Mouse (Mus musculus): Measurements from ENCODE around the gene Olfr1442. TPM values are rescaled to one million over a fixed set of nuclear protein-coding genes. Genes with fewer than 3 reads are reported as not detected.
"Not testable (repeated sequence)": the region's sequence is repeated elsewhere in the genome, so short reads cannot be mapped to it uniquely, and the experiment has no call there.

Olfr1442 gene
- polyA plus RNA-seq (2014; fragmentation: Nextera tagmentation; extraction: Ambion mirVana): not detected in 2 replicates

DNA sequence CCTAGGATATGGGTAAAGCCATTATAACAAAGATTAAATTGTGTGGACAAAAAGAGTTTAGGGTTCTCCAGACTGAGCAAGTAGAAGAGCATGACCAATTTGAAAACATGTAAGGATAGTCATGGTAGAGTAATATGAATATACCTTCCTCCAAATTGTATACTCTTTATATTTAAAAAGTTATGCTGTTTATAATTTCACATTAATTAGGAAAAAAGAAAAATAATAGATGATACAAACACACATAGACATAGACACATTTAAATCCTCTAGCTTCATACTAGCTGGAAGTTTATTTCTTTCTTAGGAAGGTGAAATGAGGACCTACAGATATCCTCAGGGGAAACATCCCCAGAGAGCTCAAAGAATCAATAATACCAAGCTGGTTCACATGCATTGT, at the start of gene Olfr1442:
Gene Olfr1442, plus strand, starts transcription at position 301 of the 400 bp plus-strand sequence.
- Histone ChIP-seq H3K4me3 (ENCODE audit: low read depth, low read length) (no peak within 1 kb of the TSS), H3K27ac (ENCODE audit: low read depth, low read length) (no peak within 1 kb of the TSS), H3K9me3 (ENCODE audit: control insufficient read depth, low read length) (no peaks in the 10 kb centered on the region), H3K36me3 (ENCODE audit: control insufficient read depth, insufficient read depth, low read length) (no peaks in the 10 kb centered on the region), H3K27me3 (ENCODE audit: control insufficient read depth, insufficient read depth, low read length) (no peaks in the 10 kb centered on the region), H3K4me2 (ENCODE audit: low read depth, low read length, severe bottlenecking) (no peak within 1 kb of the TSS), H3K9ac (ENCODE audit: low read length) (no peak within 1 kb of the TSS), H3K4me1 (replicated peaks; ENCODE audit: control insufficient read depth, insufficient read depth, low read length) (no peaks in the 10 kb centered on the region)
- no peak for ATAC-seq (replicated peaks; ENCODE audit: low FRiP score)
- no peak for DNase-seq (ENCODE audit: low spot score)

DNA sequence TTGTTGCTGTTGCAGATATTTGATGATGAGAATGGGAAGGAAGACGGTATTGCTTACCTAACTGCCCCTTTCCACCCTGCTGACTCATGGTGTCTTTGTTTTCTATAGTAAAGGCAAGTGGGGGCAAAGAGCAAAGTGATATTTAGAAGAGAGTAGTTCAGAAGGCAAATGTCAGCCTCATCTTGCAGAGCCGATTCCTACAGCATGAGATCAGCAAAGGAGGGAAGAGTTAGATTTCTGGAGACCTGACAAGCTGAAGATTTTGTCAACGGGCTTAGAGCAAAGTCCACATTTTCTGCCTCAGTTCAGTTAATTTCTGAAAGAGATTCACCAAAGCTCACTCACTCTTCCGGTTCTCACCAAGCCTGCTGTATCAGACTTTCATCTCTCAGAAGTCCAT, 37.1 kb upstream of the Olfr1442 start, which contains the start of gene Glyat:
Gene Glyat, plus strand, starts transcription at position 133 of the 400 bp plus-strand sequence.
- Histone ChIP-seq H3K4me1 (replicated peaks; ENCODE audit: control insufficient read depth, insufficient read depth, low read length) (no peaks in the 10 kb centered on the region), H3K9me3 (ENCODE audit: control insufficient read depth, low read length) (no peaks in the 10 kb centered on the region), H3K4me2 (ENCODE audit: low read depth, low read length, severe bottlenecking) (no peak within 1 kb of the TSS), H3K36me3 (ENCODE audit: control insufficient read depth, insufficient read depth, low read length) (no peaks in the 10 kb centered on the region), H3K27me3 (ENCODE audit: control insufficient read depth, insufficient read depth, low read length) (no peaks in the 10 kb centered on the region), H3K27ac (ENCODE audit: low read depth, low read length) (no peak within 1 kb of the TSS), H3K4me3 (ENCODE audit: low read depth, low read length) (no peak within 1 kb of the TSS), H3K9ac (ENCODE audit: low read length) (no peak within 1 kb of the TSS)
- 83% methylated on average over 4 of the region's 4 CpGs for WGBS
- DNase-seq (ENCODE audit: low spot score) (no peak), ATAC-seq (replicated peaks; ENCODE audit: low FRiP score) (no peak)

DNA sequence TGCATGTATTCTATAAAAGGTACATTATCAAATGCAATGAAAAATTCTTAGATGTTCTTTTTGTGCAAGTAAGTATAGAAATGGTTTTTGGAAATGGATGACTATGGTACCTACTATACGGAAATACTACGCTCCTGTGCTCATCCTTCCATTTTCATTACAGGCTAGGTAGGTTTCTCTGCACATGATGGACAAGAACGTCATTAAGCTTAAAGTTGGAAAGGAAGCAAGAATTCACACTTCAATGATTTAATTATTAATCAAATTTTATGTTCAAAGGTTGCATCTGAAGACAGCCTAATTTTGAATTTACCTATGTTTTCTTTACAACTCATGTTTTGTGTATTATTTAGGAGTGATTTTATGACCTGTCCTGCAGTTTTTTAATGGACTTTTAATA, 36.0 kb upstream of the Olfr1442 start:
- no peak overlapping the region for H3K4me3 ChIP-seq (ENCODE audit: low read depth, low read length)
- 91% methylated on average over 3 of the region's 3 CpGs for WGBS
- no peaks in the 10 kb centered on the region for H3K27me3 ChIP-seq (ENCODE audit: control insufficient read depth, insufficient read depth, low read length)
- no peak overlapping the region for H3K4me2 ChIP-seq (ENCODE audit: low read depth, low read length, severe bottlenecking)
- no peak overlapping the region for H3K27ac ChIP-seq (ENCODE audit: low read depth, low read length)
- no peak overlapping the region for H3K9ac ChIP-seq (ENCODE audit: low read length)
- no peaks in the 10 kb centered on the region for H3K36me3 ChIP-seq (ENCODE audit: control insufficient read depth, insufficient read depth, low read length)
- DNase-seq (ENCODE audit: low spot score): no peak
- no peaks in the 10 kb centered on the region for H3K9me3 ChIP-seq (ENCODE audit: control insufficient read depth, low read length)
- ATAC-seq (replicated peaks; ENCODE audit: low FRiP score): no peak
- no peaks in the 10 kb centered on the region for H3K4me1 ChIP-seq (replicated peaks; ENCODE audit: control insufficient read depth, insufficient read depth, low read length)

DNA sequence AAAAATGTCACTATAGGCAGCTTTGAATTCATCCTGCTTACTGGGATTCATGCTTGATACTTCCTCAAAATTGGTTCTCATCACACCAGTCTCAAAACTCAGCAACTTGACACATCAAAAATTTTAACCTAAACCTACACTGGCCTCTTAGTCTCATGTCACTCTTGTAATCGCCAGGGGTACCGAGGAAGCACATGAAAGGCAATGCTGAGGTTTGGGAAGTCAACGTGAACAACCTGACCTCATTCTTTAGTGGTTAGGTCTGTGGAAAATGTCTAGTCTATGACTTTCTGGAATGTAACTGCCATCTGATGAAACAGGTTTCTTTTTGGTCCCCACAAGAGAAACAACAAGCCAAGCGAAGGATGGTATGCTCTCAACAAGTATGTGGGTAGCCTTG, 35.3 kb upstream of the Olfr1442 start:
- Histone ChIP-seq H3K36me3 (ENCODE audit: control insufficient read depth, insufficient read depth, low read length) (no peaks in the 10 kb centered on the region), H3K27me3 (ENCODE audit: control insufficient read depth, insufficient read depth, low read length) (no peaks in the 10 kb centered on the region), H3K27ac (ENCODE audit: low read depth, low read length) (no peak overlapping the region), H3K4me2 (ENCODE audit: low read depth, low read length, severe bottlenecking) (no peak overlapping the region), H3K4me1 (replicated peaks; ENCODE audit: control insufficient read depth, insufficient read depth, low read length) (no peaks in the 10 kb centered on the region), H3K9me3 (ENCODE audit: control insufficient read depth, low read length) (no peaks in the 10 kb centered on the region), H3K9ac (ENCODE audit: low read length) (no peak overlapping the region), H3K4me3 (ENCODE audit: low read depth, low read length) (no peak overlapping the region)
- no peak for ATAC-seq (replicated peaks; ENCODE audit: low FRiP score)
- WGBS: 88% methylated on average over 4 of the region's 4 CpGs
- no peak for DNase-seq (ENCODE audit: low spot score)

DNA sequence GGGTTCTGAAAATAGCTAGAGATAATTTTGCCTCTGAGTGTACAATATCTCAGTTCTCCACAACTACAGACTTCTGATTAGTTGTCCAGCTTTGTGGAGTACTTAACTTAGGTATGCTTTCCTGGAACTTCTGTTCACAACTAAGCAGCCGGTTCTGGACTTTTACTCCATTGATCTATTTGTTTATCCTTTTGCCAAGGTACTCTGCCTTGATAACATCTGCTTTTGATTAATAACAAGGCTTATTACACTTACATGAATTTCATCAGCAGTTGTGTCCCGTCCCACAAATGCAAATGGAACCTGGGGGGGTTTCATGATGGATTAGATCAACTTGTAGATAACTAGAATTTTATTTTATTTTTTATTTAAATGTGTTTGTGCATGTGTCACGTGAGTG, 33.4 kb upstream of the Olfr1442 start:
- H3K9me3 ChIP-seq (ENCODE audit: control insufficient read depth, low read length): no peaks in the 10 kb centered on the region
- H3K27ac ChIP-seq (ENCODE audit: low read depth, low read length): no peak overlapping the region
- H3K27me3 ChIP-seq (ENCODE audit: control insufficient read depth, insufficient read depth, low read length): no peaks in the 10 kb centered on the region
- H3K4me3 ChIP-seq (ENCODE audit: low read depth, low read length): no peak overlapping the region
- no peak overlapping the region for H3K4me2 ChIP-seq (ENCODE audit: low read depth, low read length, severe bottlenecking)
- no peak for ATAC-seq (replicated peaks; ENCODE audit: low FRiP score)
- WGBS: 76% methylated on average over 3 of the region's 3 CpGs
- no peaks in the 10 kb centered on the region for H3K36me3 ChIP-seq (ENCODE audit: control insufficient read depth, insufficient read depth, low read length)
- no peak overlapping the region for H3K9ac ChIP-seq (ENCODE audit: low read length)
- no peak for DNase-seq (ENCODE audit: low spot score)
- no peaks in the 10 kb centered on the region for H3K4me1 ChIP-seq (replicated peaks; ENCODE audit: control insufficient read depth, insufficient read depth, low read length)

DNA sequence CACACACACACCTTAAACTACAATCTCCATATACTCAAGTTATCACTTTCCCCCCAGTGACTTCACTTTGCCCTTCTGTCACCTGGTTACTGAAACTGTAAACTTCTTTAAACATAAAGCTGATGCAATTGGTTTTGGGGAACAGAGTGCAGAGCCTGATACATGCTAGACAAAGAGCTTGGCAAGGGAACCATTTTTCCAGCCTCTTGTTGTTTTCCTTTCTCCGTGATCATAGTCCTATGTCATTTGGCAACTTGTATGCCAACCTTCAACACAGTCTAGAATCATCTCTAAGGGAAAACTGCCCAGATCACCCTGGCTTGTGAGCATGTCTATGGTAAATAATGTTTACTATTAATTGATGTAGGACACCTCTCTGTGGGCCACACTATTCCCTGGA, 32.2 kb upstream of the Olfr1442 start:
- no peaks in the 10 kb centered on the region for H3K9me3 ChIP-seq (ENCODE audit: control insufficient read depth, low read length)
- no peak overlapping the region for H3K27ac ChIP-seq (ENCODE audit: low read depth, low read length)
- no peak overlapping the region for H3K4me2 ChIP-seq (ENCODE audit: low read depth, low read length, severe bottlenecking)
- H3K9ac ChIP-seq (ENCODE audit: low read length): no peak overlapping the region
- no peak overlapping the region for H3K4me3 ChIP-seq (ENCODE audit: low read depth, low read length)
- 90% methylated on average over 1 of the region's 1 CpGs for WGBS
- ATAC-seq (replicated peaks; ENCODE audit: low FRiP score) (no peak), DNase-seq (ENCODE audit: low spot score) (no peak)
- H3K36me3 ChIP-seq (ENCODE audit: control insufficient read depth, insufficient read depth, low read length): no peaks in the 10 kb centered on the region
- no peaks in the 10 kb centered on the region for H3K27me3 ChIP-seq (ENCODE audit: control insufficient read depth, insufficient read depth, low read length)
- no peaks in the 10 kb centered on the region for H3K4me1 ChIP-seq (replicated peaks; ENCODE audit: control insufficient read depth, insufficient read depth, low read length)

DNA sequence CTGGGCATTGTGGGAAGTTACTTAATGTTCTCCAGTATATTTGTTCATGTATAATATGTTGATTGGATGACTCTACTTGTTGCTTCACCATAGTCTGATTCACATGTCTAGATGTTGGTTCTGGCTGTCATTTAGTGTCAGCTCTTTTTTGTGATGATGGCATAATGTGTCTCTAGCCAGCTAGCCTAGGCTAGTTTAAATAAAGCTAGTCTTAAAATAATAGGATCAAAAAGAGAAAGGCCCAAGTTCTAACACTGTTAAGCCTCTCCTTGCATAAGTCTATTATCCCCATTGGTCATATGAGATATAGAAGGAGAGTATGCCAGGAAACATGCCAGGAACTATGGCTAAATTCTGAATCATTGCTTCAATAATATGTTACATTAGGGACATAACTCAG, 20.7 kb upstream of the Olfr1442 start:
- Histone ChIP-seq H3K4me3 (ENCODE audit: low read depth, low read length) (no peak overlapping the region), H3K9me3 (ENCODE audit: control insufficient read depth, low read length) (no peaks in the 10 kb centered on the region), H3K4me1 (replicated peaks; ENCODE audit: control insufficient read depth, insufficient read depth, low read length) (no peaks in the 10 kb centered on the region), H3K36me3 (ENCODE audit: control insufficient read depth, insufficient read depth, low read length) (no peaks in the 10 kb centered on the region), H3K27ac (ENCODE audit: low read depth, low read length) (no peak overlapping the region), H3K4me2 (ENCODE audit: low read depth, low read length, severe bottlenecking) (no peak overlapping the region), H3K27me3 (ENCODE audit: control insufficient read depth, insufficient read depth, low read length) (no peaks in the 10 kb centered on the region), H3K9ac (ENCODE audit: low read length) (no peak overlapping the region)
- ATAC-seq (replicated peaks; ENCODE audit: low FRiP score): no peak
- no peak for DNase-seq (ENCODE audit: low spot score)

DNA sequence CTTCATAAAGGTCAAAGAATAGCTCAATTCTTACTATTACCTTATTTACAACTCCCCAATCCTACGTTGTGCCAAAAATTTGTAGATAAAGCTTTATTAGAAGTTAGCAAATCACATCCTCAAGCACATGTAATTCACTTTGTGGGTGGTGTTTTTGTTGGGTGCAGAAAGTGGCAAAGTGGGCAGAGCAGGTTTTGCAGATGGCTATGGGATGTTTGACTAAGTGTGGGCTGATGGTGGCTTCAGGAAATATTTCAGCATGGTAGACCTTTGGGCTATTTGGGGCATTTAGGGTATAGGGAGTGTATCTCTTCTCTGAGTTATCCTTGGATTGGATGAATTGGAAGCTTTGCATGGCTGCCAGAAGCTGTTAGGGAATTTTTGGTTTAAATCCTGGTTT, 4.1 kb upstream of the Olfr1442 start:
- Histone ChIP-seq H3K4me1 (replicated peaks; ENCODE audit: control insufficient read depth, insufficient read depth, low read length) (no peaks in the 10 kb centered on the region), H3K9ac (ENCODE audit: low read length) (no peak overlapping the region), H3K36me3 (ENCODE audit: control insufficient read depth, insufficient read depth, low read length) (no peaks in the 10 kb centered on the region), H3K4me2 (ENCODE audit: low read depth, low read length, severe bottlenecking) (no peak overlapping the region), H3K27ac (ENCODE audit: low read depth, low read length) (no peak overlapping the region), H3K9me3 (ENCODE audit: control insufficient read depth, low read length) (no peaks in the 10 kb centered on the region; the same call in 1 of the 2 replicates), H3K27me3 (ENCODE audit: control insufficient read depth, insufficient read depth, low read length) (no peaks in the 10 kb centered on the region), H3K4me3 (ENCODE audit: low read depth, low read length) (no peak overlapping the region)
- no peak for ATAC-seq (replicated peaks; ENCODE audit: low FRiP score)
- no peak for DNase-seq (ENCODE audit: low spot score)
- 83% methylated on average over 1 of the region's 1 CpGs for WGBS

DNA sequence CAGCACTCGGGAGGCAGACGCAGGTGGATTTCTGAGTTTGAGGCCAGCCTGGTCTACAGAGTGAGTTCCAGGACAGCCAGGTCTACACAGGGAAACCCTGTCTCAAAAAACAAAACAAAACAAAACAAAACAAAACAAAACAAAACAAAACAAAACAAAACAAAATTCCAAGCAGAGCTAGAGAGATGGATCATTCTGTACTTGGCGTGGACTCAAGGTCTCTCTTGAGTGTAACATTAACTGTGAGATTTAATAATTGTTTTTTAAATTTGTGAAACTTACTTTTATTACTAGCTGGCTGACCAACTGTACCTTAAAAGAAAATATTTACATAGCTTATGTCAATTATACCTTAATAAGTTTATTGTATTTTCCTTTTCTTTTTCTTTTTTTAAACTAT, 1.6 kb upstream of the Olfr1442 start:
- not testable (repeated sequence) for H3K4me2 ChIP-seq (ENCODE audit: low read depth, low read length, severe bottlenecking); H3K4me1 ChIP-seq (replicated peaks; ENCODE audit: control insufficient read depth, insufficient read depth, low read length); H3K9ac ChIP-seq (ENCODE audit: low read length); H3K9me3 ChIP-seq (ENCODE audit: control insufficient read depth, low read length); H3K36me3 ChIP-seq (ENCODE audit: control insufficient read depth, insufficient read depth, low read length); ATAC-seq (replicated peaks; ENCODE audit: low FRiP score); H3K27ac ChIP-seq (ENCODE audit: low read depth, low read length); H3K27me3 ChIP-seq (ENCODE audit: control insufficient read depth, insufficient read depth, low read length); DNase-seq (ENCODE audit: low spot score); H3K4me3 ChIP-seq (ENCODE audit: low read depth, low read length)
- WGBS: 93% methylated on average over 3 of the region's 3 CpGs
